Mouse (Mus musculus) embryonic facial prominence, embryonic 12.5 days (tissue): ENCODE results near the gene Hsf2bp. TPM values are rescaled to one million over a fixed set of nuclear protein-coding genes. Genes with fewer than 3 reads are reported as not detected.

Experiments
- ATAC-seq: fragments of 200-750 bp; cut with Nextera tagmentation; 2 replicates; pipeline ENCODE4 v1.8.0; 2017; ENCODE audit not compliant: insufficient number of reproducible peaks, insufficient read depth, low FRiP score, low TSS enrichment
- H3K27ac ChIP-seq: fragments of 300-500 bp; sonication (generic); 2 replicates; pipeline ENCODE4 v1.5.1; 2016; ENCODE audit warnings: mild to moderate bottlenecking
- H3K27me3 ChIP-seq: fragments of 300-500 bp; sonication (generic); 2 replicates; pipeline ENCODE4 v1.6.1; 2016; ENCODE audit warnings: mild to moderate bottlenecking, moderate library complexity
- H3K36me3 ChIP-seq: fragments of 300-500 bp; sonication (generic); 2 replicates; pipeline ENCODE4 v1.6.1; 2016; ENCODE audit warnings: mild to moderate bottlenecking
- H3K4me1 ChIP-seq: fragments of 300-500 bp; sonication (generic); 2 replicates; pipeline ENCODE4 v1.6.1; 2016
- H3K4me2 ChIP-seq: fragments of 300-500 bp; sonication (generic); replicated peaks from 2 replicates; pipeline ENCODE4 v1.6.1; 2016; ENCODE audit warnings: mild to moderate bottlenecking, moderate library complexity
- H3K4me3 ChIP-seq: fragments of 300-500 bp; sonication (generic); 2 replicates; pipeline ENCODE4 v1.5.1; 2016; ENCODE audit warnings: mild to moderate bottlenecking
- H3K9ac ChIP-seq: fragments of 300-500 bp; sonication (generic); 2 replicates; pipeline ENCODE4 v1.6.1; 2016; ENCODE audit warnings: mild to moderate bottlenecking, moderate library complexity
- H3K9me3 ChIP-seq: fragments of 300-500 bp; sonication (generic); 2 replicates; pipeline ENCODE4 v1.6.1; 2016; ENCODE audit warnings: mild to moderate bottlenecking, moderate library complexity
- WGBS: fragments of 180-500 bp; shearing (Covaris S2); methylation state at CpG from one replicate; pipeline ENCODE4 v1.1.7; 2016; 5-methylcytosine and 5-hydroxymethylcytosine counted together
- polyA plus RNA-seq: library from polyadenylated mRNA; unstranded; fragments of >200 nt; fragmentation: Nextera tagmentation; extraction: Ambion mirVana; gene quantifications from 2 replicates; pipeline ENCODE4 v1.2.1, GENCODE M21; 2016

Hsf2bp gene
- polyA plus RNA-seq, 1 experiment from 2014 or later: 0.35 TPM

- 71% methylated on average over 4 of the region's 4 CpGs for WGBS
- Histone ChIP-seq H3K27me3 (no peaks in the 10 kb centered on the region), H3K4me2 (no peak overlapping the region), H3K9me3 (no peaks in the 10 kb centered on the region), H3K27ac (no peak overlapping the region), H3K4me1 (peaks cover 12% of the 10 kb centered on the region), H3K9ac (no peak overlapping the region), H3K4me3 (no peak overlapping the region), H3K36me3 (no peaks in the 10 kb centered on the region)
- ATAC-seq: no peak
Observed at GRCm38 (mm10) chr17:31897186-31897793, 138.9 kb downstream of the Hsf2bp start.

- no peak overlapping the region for H3K27ac ChIP-seq
- no peak overlapping the region for H3K9ac ChIP-seq
- H3K4me3 ChIP-seq: no peak overlapping the region
- H3K4me1 ChIP-seq: peaks cover 16% of the 10 kb centered on the region
- no peak for ATAC-seq
- H3K4me2 ChIP-seq: no peak overlapping the region
- H3K9me3 ChIP-seq: no peaks in the 10 kb centered on the region
- no peaks in the 10 kb centered on the region for H3K36me3 ChIP-seq
- no peaks in the 10 kb centered on the region for H3K27me3 ChIP-seq
- WGBS: 67% methylated on average over 3 of the region's 3 CpGs
Observed at GRCm38 (mm10) chr17:31896751-31897150, 139.4 kb downstream of the Hsf2bp start.

- Histone ChIP-seq H3K27me3 (no peaks in the 10 kb centered on the region), H3K4me2 (no peak overlapping the region), H3K9ac (no peak overlapping the region), H3K36me3 (no peaks in the 10 kb centered on the region), H3K27ac (no peak overlapping the region), H3K4me1 (peaks cover 21% of the 10 kb centered on the region), H3K4me3 (no peak overlapping the region), H3K9me3 (no peaks in the 10 kb centered on the region)
- 94% methylated on average over 7 of the region's 7 CpGs for WGBS
- ATAC-seq: no peak
Observed at GRCm38 (mm10) chr17:31896311-31896710, 139.8 kb downstream of the Hsf2bp start.

Other genes starting within 250 kb of the Hsf2bp start
- gene Sik1, start 180.5 kb downstream of the Hsf2bp start, polyA plus RNA-seq: 13.0 and 15.8 TPM in 2 replicates
- 72.4 and 74.9 TPM in 2 replicates for gene Rrp1b, start 249 bp downstream of the Hsf2bp start, polyA plus RNA-seq
- gene Notch3, start 130.5 kb upstream of the Hsf2bp start, polyA plus RNA-seq: 22.1 and 23.0 TPM in 2 replicates
- 0.23 and 0.27 TPM in 2 replicates for gene Ephx3, start 153.2 kb upstream of the Hsf2bp start, polyA plus RNA-seq
- gene Brd4, start 248.4 kb upstream of the Hsf2bp start, polyA plus RNA-seq: 107 and 112 TPM in 2 replicates